Mouse (Mus musculus) layer of hippocampus, adult 18-20 months (tissue): ENCODE measurements at regions not wholly inside any gene's neighbourhood (a gene's known extent, or its start where the extent isn't known, plus 50 kb on each side); places are given as distances from the start of the nearest gene placed in this dataset.

ENCODE experiments used
- DNase-seq, 2 experiments: peaks; one replicate each; pipeline ENCODE4 v3.0.0; 2022; ENCODE audit warnings: low spot score in 2 of 2

DNA sequence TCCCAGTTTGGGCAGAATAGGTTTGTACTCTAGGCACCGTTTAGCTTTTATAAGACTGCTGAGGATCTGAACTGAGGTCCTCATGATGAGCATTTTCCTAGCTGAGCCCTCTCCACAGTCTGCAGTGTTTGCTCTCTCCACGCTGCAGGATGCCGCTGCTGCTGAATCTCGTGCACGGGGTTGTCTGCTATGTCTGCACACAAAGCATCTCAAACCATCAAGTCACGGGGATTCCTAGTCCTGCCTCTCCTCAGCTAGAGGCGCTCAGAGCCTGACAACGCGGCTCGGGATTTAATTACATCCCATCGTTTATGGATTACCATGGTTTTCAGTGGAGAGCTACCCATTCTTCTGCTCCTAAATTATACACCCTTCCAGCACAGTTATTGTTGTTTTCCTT lies 175.6 kb downstream of the Rnf144b start:
- no peak for DNase-seq

DNA sequence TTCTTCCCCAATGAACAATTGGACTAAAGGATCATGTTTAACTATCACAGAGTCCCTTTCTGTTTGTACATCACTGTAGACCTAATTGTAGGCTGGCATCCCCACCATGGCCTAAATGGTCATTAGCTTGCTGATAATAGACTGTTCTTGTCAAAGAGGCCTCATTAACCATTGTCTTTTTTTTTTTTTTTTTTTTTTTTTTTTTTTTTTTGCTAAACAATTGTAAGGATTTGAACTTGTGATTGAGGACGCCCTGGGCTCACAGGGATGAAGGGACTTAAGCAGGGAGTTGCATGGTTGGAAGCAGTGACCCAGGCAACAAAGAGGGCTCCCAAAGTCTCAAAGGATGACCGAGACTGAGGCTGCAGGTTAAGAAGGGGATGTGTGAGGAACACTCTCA lies 178.0 kb downstream of the Rnf144b start:
- DNase-seq, result no peak

DNA sequence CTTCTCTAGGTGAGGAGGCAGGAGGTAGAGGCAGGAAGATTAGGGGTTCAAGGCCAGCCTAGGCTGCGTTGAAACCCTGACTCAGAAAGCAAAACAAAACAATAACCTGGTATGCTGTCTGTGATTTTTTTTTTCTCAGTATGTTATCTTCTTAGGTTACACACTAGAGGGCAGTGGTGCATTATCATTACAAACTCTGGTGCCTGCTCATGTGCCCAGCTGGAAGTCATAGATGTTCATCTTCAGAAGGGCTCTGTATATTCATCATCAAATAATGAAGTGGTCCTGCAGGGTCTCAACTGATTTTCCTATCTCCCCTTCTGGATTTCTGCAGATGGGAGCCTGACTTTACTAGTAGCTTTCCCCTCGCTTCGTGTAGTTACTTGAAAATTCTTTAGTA lies 178.6 kb downstream of the Rnf144b start:
- DNase-seq, result peak; percentile 5 to 53

DNA sequence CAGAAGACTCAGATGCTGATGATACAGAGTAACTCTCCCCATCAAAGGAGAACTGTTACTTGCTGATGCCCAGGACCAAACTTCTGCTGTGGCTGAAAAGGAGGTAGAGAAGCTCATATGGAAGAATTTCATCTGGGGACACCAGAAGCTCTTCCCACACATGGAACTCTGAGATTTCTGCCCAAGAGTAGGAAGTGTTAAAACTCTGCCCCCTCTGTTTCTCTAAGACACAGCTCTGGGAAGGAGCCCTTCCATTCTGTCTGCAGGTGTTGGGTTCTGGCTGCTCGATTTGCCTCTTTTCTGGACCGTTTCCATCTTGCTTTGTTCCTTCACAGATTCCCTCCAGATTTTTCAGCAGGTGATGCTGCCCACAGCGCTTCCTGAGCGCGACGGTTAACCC lies 187.0 kb downstream of the Rnf144b start:
- DNase-seq, result no peak

DNA sequence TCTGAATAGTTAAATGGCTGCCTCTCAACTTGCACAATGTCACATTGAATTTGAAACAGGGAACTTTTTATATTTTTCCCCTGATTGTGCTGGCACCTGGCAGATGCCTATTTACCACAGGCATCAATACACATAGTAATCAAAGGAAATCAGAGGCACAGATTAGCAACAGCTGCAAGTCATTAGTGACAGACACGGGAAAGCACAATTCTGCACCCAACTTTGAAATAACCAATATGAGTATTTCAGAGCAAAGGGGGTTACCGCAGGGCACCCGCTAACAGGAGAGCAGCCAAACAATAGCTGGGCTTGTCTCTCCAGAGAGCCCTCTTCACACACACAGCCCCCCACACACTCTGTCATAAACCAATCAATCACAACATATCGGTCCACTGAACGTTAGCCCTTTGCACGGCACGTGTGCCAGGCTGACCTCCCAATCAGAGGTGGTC lies 188.3 kb downstream of the Rnf144b start:
- DNase-seq, result no peak

DNA sequence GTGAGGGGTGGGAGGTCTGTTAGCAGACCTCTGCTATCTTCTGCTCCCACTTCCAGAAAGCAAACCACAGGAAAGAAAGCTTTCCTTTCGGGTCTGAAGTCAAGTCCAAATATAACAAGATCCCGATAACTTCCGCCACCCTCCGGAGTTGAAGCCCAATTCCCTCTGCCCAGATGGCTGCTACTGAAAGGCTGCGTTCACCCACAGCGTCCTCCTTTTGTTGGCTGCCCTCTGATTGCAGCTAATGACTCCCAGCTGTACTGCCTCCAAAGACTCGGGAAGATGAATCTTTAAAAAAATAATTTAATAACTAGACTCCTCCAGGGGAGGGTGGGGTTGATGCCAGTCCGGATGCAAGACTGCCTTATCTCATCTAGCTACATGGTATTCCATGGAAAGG lies 197.1 kb downstream of the Rnf144b start:
- no peak for DNase-seq

DNA sequence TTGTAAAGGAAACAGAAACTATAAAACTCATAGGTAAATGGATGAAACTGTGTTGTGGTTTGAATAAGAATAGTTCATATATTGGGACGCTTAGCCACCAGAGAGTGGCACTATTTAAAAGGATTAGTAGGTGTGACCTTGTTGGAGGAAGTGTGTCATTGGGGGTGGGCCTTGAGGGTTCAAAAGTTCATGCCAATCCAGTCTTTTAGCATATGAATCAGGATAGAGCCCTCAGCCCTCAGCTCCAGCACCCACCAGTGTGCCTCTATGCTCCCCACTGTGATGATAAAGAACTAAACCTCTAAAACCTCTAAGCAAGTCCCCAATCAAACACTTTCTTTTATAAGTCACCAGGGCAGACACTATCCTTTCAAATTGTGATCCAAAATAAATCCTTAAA lies 199.4 kb downstream of the Rnf144b start:
- DNase-seq, result no peak

DNA sequence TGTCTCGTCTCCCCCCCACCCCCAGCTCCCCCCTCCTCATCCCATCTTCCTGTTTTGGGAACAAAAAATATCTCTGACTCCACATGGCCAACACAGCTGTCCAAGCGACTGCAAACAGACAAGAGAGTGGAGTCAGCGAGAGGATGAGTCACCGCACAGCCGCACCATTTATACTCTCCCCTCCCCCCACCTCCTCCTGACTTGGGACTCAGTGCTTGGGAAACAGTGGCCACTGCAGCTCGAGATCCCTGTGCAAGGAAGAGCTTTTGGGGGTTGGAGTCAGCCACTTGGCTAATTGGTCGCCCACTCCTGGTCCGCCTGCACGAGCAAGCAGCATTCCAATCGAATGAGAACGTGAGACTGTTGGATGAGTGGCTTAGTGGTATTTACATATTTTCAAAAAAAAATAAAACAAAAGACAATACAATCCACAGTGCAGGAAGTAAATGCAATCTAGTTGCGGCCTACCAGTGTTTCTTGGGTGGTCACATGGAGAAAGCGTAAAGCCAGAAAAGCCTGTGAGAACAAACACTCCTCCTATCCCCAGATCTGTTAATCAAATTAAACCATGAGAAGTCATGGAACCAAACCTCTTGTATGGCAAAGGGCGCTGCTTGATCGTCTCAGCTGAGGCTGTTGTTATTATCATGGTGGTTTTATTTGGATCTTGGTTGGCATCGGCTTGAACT lies 213.7 kb downstream of the Rnf144b start:
- peak; percentile 8 to 64 for DNase-seq

DNA sequence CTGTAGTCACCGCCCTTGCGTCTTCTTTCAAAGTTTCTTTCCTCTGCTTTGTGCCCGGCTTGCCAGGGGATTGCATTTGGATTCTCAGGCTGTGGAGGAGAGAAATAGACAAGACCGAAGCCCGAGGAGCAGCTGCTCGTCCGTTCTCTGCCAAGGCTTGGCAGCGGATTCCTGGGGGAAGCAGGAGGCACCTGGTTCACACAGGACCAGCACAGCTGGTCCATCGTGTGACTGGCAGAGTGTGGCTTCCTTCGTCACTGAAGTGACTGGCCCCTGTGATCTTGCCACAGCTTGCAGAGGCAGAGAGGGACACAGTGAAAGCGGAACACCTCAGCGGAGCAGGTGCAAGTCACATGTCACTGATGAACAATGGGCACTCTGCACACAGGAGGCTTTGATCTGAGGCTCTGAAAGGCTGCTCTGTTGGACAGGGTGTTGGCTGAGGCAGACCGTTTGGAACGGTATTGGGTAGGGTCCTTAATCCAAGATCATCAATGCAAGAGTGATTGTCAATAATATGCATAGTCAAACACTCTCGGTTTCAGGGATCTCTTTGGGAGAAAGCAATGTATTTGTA lies 214.5 kb downstream of the Rnf144b start:
- peak in 1 of 2 experiments; percentile 5 for DNase-seq

DNA sequence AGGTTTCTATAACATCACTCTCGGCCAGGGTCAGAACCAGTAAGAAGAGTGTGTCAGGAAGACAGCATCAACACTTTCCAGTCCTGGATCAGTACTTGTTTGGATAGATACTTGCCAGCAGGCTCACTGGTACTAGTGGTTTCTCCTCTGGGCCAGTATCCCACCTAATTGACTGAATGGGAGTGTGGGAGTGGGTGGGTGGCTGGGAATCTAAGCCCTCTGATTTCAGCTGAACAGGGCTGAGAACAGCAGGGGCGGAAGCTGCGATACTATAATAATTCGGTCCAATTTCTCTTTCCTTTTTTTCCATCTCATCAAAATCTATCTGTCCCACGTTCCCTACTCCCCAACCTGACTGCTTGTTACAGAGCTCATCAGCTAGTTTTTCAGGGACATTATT lies 217.0 kb downstream of the Rnf144b start:
- DNase-seq, result peak in 1 of 2 experiments; percentile 56

DNA sequence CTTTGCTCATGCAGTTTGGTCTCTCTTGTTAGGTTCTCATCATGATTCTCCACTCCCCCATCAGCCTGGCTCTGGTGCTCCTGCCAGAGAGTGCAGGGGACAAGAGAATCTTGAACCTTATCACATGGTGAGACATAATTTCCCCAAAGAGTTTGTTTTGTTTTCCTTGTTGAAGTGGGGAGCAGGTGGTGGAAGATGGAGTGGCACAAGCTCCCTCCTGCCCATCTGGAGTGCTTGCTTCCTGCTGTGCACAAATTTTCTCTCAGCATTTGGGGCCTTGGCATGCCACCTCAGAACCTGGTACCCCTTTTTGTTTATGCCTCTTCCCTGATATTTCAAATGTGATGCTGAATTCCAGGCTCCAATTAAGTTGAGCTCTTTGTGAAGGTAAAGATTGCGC lies 219.9 kb downstream of the Rnf144b start:
- DNase-seq, result no peak

DNA sequence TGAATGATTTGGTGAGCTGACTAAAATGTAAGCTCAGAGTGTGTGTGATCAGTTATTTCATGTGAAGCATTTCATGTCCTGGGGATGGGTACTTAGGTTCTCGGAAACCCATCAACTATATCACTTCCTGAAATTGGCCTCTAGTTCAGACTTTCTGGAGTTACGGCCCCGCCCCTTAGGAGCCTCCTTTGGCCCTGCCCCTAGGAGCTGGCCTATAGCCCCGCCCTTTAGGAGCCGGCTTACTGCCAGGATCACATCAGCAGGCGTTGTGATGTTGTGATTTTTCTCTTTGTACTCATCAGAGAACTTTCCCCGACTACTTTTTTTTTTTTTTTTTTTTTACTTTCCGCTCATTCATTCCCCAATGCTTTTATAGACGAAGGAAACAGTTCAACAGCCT lies 223.1 kb downstream of the Rnf144b start:
- DNase-seq, result no peak

DNA sequence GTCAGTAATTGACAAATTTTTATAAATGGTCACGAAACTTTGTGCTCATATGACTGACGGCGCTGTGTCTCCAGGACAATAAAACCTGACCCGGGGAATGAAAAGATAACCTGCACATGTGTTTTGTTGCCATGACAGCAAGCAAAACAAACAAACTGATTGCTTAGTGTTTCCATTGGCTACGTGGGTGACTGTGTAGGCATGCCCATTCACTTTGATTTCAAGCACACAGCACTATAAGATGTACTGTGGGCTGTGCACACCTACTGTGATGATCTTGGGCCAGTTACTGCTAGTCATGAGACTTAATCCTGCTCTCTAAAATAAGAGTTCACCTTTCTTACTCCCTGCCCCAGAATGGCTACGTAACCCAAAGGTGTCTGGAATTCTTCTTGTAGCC lies 225.4 kb downstream of the Rnf144b start:
- DNase-seq, result no peak

DNA sequence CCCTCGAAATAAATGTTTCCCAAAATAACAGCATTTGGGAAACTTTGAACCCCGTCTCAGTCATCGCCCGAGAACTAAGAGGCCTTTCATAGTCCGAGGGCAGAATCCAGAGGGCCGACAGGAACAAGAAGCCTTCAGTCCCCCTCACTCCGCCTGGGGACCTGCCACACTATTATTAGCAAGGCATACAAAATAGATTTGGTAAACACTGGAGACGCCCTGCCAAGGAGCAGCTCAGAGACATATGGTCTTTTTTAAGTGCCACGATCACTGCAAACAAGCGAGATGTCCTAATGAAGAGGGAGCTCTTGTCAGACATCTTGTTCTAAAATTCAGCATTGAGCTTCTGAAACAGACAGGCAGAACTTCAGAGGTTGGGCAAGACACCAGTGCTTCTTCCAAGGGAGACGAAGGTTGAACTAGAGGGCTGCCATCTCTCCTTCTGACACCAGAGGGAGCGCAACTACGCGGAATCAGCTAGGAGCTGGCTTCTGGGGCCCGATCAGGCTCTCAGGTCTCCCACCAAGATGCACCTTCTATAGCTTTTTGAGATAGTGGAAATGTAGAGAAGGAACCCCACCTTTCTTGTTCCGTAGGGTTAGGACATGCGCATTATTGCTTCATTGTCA lies 226.2 kb downstream of the Rnf144b start:
- DNase-seq, result peak; percentile 71 to 91

DNA sequence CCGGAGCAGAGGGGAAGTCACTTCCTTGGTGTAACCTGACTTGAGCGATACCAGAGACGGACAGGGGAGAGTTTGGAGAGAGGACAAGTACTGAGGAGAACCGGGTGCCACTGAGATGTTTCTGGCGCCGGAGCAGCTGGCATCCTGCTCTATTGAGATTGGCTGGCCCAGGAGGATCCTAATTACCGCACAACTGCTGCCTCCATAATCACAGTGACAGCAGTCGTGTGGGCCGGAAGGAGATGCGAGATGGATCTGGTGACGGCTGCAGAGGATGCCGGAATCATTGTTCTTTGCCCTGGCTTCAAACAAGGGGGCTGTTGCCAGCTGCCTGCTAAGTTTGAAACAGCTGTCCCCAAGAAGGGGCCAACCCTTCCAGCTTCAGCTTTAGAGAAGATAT lies 232.0 kb downstream of the Rnf144b start:
- peak in 1 of 2 experiments; percentile 46 for DNase-seq

DNA sequence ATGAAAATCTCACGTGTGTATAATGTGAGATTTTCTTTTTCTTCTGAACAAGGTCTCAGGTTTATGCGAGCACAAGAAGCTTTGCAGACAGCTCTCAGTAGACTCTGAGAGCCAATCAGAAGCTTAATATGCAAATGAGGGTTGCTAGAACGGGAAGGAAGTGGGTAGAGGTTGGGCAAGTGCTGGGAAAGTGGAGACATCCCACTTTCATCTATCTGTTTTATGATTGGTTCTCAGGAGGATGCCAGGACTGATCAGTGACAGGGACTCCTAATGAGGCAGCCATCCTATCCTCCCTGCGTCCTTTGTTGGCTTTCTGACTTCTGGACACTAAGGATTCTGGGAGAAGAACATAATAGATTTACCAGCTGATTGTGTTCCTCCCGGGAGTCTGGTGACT lies 232.7 kb downstream of the Rnf144b start:
- DNase-seq, result no peak

DNA sequence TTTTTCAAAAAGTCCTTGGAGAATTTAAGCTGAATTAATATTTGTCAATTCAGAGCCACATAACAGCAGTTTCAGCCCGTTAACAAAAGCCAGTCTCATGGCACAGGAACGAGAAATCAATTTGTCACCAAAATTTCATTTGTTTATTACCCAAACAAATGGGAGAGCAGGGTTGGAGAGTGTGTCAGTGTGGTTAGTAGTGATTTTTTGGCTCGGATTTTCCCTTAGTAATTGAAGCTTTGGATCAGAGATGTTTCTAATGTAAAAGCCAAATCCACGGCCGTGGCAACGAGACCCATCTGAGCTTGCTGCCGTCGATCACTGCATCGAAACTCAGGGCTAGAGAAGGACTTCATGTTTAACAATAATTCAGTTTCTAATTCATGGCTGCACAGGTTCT lies 236.5 kb downstream of the Rnf144b start:
- no peak for DNase-seq

DNA sequence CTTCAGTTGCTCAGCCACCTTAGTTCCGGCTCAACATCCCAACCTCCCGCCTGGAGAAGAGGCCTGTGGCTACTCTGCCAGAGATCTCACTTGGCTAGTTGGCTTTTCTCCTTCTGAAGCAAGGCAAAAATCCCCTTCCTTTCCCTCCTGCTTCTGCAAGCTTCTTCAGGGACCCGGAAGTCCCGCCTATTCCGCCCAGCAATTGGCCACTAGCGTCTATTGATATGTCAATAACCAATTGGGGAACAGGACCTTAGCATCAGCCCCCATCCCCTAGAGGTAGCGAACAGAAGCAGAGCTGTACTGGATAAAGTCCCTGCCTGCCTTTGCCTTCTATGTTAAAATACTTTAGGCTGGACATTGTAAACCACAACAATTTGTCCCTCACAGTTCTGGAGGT lies 243.3 kb downstream of the Rnf144b start:
- no peak for DNase-seq

DNA sequence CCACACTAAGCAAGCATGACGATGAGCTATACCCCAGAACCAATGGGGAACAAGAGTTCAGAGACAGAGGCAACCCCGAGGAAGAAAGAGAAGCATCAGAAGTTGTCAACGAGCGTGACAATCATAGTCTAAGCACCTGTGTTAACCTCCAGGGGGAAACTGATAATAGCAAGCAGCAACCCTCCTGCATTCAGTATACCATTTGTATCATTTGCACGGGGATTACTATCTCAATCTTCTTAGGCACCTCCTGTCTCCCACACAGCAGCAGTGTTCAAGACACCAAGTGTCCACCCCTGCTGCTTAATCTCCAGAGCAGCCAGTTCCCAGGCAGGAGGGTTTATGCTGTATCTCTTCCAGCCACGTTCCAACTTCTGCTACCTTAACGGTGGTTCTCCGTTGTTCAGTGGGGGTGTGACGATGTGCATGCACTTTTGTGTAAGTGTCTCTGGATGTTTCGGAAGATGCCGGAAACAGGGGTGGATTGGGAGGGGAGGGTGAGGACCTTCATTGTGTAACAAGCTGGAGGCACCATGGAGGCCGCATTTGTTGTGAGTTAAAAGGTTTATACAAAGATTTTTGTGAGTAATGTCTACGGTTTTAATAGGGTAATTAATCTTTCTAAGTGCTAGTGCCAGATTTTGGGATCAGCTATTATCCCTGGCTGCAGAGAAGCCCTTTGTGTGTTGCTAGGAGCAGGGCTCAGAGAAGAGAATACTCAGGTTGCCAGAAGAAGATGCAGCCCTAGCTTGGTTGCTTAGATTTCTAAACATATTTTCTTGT lies 245.8 kb downstream of the Rnf144b start:
- no peak for DNase-seq

DNA sequence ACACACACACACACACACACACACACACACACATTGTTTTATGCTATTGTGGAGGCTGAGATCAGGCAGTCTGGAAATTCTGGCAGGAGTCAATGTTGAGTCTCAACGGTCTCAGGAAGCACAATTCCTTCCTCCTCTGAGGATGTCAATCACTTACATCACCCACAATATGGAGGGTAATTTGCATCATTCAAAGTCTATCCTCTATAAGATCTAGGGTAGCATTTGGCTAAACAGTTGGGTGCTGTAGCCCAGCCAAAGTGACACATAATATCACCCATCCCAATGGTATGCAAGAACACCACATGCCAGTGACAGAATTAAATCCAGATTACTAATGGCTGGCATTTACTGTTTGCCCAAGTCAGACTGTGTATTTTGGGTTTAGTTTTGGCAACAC lies 252.1 kb downstream of the Rnf144b start:
- peak in 1 of 2 experiments; percentile 34 for DNase-seq

DNA sequence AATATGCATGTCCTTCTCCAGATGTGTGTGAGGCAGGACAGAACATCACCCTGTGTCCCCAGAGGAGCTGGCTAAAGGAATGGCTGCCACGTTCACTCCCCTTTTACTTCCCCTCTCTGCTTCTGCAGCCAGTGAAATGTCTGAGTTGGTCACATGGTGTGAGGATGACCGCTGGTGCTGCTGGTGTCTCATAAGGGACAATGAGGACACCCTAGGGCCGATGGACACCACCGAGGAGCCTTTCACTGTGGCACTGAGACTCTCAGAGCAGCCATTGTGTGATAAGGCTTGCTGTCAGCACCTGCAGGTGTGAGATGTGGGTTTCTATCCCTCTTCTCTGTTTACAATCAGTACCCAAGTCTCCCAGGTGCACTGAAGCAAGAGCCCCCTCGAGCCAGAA lies 268.6 kb downstream of the Rnf144b start:
- DNase-seq, result no peak
